Mouse (Mus musculus) forebrain, postnatal 0 days (tissue): ENCODE measurements around the gene Pcif1. TPM values are rescaled to one million over a fixed set of nuclear protein-coding genes. Genes with fewer than 3 reads are reported as not detected.
A peak's percentile ranks its signal among the peaks of the same experiment; 100 is the strongest.

ENCODE experiments used
- ATAC-seq: fragments of 200-750 bp; cut with Nextera tagmentation; 2 replicates; pipeline ENCODE4 v1.8.0; 2017; ENCODE audit warnings: mild to moderate bottlenecking, moderate library complexity
- DNase-seq: peaks from one replicate; pipeline ENCODE4 v3.0.0-alpha.2; 2015
- H3K27ac ChIP-seq: fragments of 300-500 bp; sonication (generic); 2 replicates; pipeline ENCODE4 v1.5.1; 2014; ENCODE audit warnings: low read depth, mild to moderate bottlenecking, antibody characterized with exemption, low read length, moderate library complexity, mixed read lengths
- H3K27me3 ChIP-seq: fragments of 300-500 bp; sonication (generic); 2 replicates; pipeline ENCODE4 v1.6.1; 2014; ENCODE audit warnings: mild to moderate bottlenecking, low read length, mixed read lengths; ENCODE audit not compliant: insufficient read depth
- H3K36me3 ChIP-seq: fragments of 300-500 bp; sonication (generic); 2 replicates; pipeline ENCODE4 v1.6.1; 2014; ENCODE audit warnings: mild to moderate bottlenecking, moderate library complexity; ENCODE audit not compliant: insufficient read depth
- H3K4me1 ChIP-seq: fragments of 300-500 bp; sonication (generic); 2 replicates; pipeline ENCODE4 v1.6.1; 2014; ENCODE audit warnings: antibody characterized with exemption; ENCODE audit not compliant: insufficient read depth
- H3K4me2 ChIP-seq: fragments of 300-500 bp; sonication (generic); 2 replicates; pipeline ENCODE4 v1.6.1; 2014; ENCODE audit warnings: low read depth, mild to moderate bottlenecking, moderate library complexity
- H3K4me3 ChIP-seq: fragments of 300-500 bp; sonication (generic); 2 replicates; pipeline ENCODE4 v1.5.1; 2014; ENCODE audit warnings: low read depth, low read length, mixed read lengths
- H3K9ac ChIP-seq: fragments of 300-500 bp; sonication (generic); 2 replicates; pipeline ENCODE4 v1.6.1; 2014; ENCODE audit warnings: mild to moderate bottlenecking
- H3K9me3 ChIP-seq: fragments of 300-500 bp; sonication (generic); 2 replicates; pipeline ENCODE4 v1.6.1; 2016; ENCODE audit warnings: low read length
- CTCF ChIP-seq: sonication (generic); IDR thresholded peaks from 2 replicates; pipeline ENCODE4 v1.5.1; 2016; ENCODE audit warnings: antibody characterized with exemption, control low read depth, low read depth
- WGBS: fragments of 180-500 bp; shearing (Covaris S2); extraction: QIAGEN DNeasy Blood & Tissue Kit; methylation state at CpG from one replicate; pipeline ENCODE4 v1.1.7; 2014; 5-methylcytosine and 5-hydroxymethylcytosine counted together
- polyA plus RNA-seq: library from polyadenylated mRNA; unstranded; fragments of >200 nt; fragmentation: Nextera tagmentation; extraction: Ambion mirVana; gene quantifications from 2 replicates; pipeline ENCODE4 v1.2.1, GENCODE M21; 2015
- total RNA-seq: library from RNA; depleted of rRNA; stranded (reverse); fragments of >200 nt; gene quantifications from 2 replicates; pipeline ENCODE4 v1.2.3, GENCODE M21; 2014; rRNA removed

The Pcif1 gene
- total and polyA plus RNA-seq, 2 experiments from 2014 or later, result 82.2 to 104 TPM

DNA sequence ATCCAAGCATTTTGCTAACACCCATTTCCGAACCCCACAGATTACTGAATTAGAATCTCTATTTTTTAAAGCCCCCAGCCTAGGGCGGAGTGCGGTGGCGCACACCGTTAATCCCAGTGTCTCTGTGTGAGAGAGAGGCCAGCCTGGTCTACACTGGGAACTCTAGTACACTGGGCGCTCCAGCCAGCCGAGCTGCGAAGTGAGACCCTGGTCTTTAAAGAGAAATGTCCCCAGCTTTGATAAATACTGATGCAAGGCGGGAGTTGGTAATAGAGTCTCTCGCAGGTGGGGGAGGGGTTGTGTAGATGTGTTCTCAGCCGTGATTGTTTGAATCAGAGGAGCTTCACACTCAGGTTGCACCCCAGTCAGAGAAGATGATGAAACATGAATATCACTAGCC lies 60.0 kb downstream of the Pcif1 start:
- Histone ChIP-seq H3K4me2 (peak overlapping the region; percentile 71), H3K9ac (peak overlapping the region; percentile 55), H3K4me1 (peaks cover 21% of the 10 kb centered on the region), H3K27me3 (no peaks in the 10 kb centered on the region), H3K4me3 (peak overlapping the region; percentile 40), H3K27ac (peak overlapping the region; percentile 81), H3K9me3 (no peaks in the 10 kb centered on the region), H3K36me3 (no peaks in the 10 kb centered on the region)
- TF ChIP-seq CTCF, result no peak
- WGBS, result 1% methylated on average over 11 of the region's 11 CpGs
- DNase-seq, result peak; percentile 57
- ATAC-seq, result peak; percentile 58

DNA sequence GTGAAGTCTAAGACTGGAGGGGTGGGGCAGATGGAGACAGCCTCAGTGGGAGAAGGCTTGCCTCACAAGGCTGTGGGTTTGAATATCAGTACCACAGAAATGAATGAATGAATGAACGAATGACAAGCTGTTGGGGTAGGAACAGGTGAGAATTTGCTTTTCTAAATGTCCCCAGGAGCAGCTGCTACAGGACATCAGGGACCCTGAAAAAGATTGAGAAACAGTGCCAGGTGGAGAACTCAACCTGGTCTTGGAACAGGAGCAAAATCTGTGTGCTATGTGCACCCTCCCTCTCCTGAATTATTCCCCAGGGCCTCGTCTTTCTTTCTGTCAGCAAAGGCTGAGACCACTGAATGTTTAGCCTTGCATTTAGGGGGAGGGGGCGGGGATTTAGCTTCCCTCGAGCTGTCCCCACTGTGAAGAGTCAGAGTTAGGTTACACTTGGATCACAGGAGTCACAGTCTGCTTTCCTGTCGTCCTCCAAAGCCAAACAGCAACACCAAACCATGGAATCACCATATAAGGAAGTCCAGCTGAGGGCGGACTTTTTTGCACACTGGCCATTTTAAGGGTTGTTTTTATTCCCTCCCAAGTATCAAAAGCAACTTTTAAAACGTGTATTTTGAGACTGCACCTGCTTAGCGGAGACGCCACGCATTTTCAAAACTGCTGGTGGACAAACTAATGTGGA lies 61.2 kb downstream of the Pcif1 start, which contains the start of gene Mmp9:
Gene Mmp9, plus strand, starts transcription at position 641 of the 691 bp plus-strand sequence.
- H3K36me3 ChIP-seq, result no peaks in the 10 kb centered on the region
- DNase-seq (no peak), ATAC-seq (no peak)
- no peak for TF ChIP-seq CTCF
- H3K4me1 ChIP-seq, result peaks cover 21% of the 10 kb centered on the region
- no peaks in the 10 kb centered on the region for H3K27me3 ChIP-seq
- H3K4me3 ChIP-seq, result no peak within 1 kb of the TSS
- H3K9me3 ChIP-seq, result no peaks in the 10 kb centered on the region
- H3K4me2 ChIP-seq, result peak within 1 kb of the TSS; percentile 71; the same call in 1 of the 2 replicates
- peak within 1 kb of the TSS; percentile 81 for H3K27ac ChIP-seq
- 0 out of 2 replicates have a peak within 1 kb of the TSS, but pooled peaks have one; percentile 25 for H3K9ac ChIP-seq
- WGBS, result 24% methylated on average over 10 of the region's 10 CpGs

DNA sequence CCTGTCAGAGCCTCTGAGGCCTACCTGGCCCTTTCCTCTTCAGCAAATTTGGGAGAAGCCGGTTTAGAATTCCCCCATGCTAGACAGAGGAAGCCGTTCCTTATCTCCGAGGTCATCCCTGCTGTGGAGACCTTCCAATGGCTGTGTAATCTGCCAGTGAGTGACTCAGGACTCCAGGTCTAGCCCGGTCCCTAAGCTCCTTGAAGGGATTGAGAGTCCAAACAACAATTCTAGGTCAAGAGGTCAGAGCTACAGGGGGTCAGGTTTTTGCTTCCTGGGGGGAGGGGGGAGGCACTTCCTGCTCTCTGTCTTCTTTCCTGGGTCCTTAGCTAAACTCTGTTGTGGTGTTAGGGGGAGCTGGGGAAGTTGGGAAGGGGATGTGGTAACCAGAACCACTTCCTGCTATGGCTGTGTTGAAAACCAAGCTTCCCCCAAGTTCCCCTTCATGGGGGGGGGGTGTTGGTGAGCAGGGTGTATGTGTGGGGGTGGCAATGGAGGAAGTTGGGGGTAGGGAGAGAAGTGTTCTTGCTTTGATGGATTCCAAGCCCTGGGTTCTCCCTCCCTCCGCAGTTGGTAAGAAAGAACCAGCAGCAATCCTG lies 63.7 kb downstream of the Pcif1 start:
- 15% methylated on average over 5 of the region's 5 CpGs for WGBS

More for the DNA sequence above, 63.7 kb downstream of the Pcif1 start:
- TF ChIP-seq CTCF, result no peak
- ATAC-seq (no peak), DNase-seq (no peak)
- no peaks in the 10 kb centered on the region for H3K9me3 ChIP-seq
- peaks cover 21% of the 10 kb centered on the region for H3K4me1 ChIP-seq
- H3K27ac ChIP-seq, result no peak overlapping the region
- no peaks in the 10 kb centered on the region for H3K36me3 ChIP-seq
- no peak overlapping the region for H3K9ac ChIP-seq
- H3K27me3 ChIP-seq, result no peaks in the 10 kb centered on the region; the same call in 1 of the 2 replicates
- no peak overlapping the region for H3K4me3 ChIP-seq
- H3K4me2 ChIP-seq, result no peak overlapping the region

Other genes starting within 250 kb of the Pcif1 start
- gene Wfdc16, start 240.5 kb upstream of the Pcif1 start, total RNA-seq, result not detected in 2 replicates
- not detected in 2 replicates for gene Wfdc16, start 240.5 kb upstream of the Pcif1 start, polyA plus RNA-seq
- not detected in 2 replicates for gene Wfdc10, start 223.3 kb upstream of the Pcif1 start, total RNA-seq
- gene Wfdc10, start 223.3 kb upstream of the Pcif1 start, polyA plus RNA-seq, result not detected in 2 replicates
- gene Wfdc9, start 222.7 kb upstream of the Pcif1 start, total RNA-seq, result not detected in 2 replicates
- gene Wfdc9, start 222.7 kb upstream of the Pcif1 start, polyA plus RNA-seq, result not detected in 2 replicates
- gene Wfdc11, start 205.2 kb upstream of the Pcif1 start, total RNA-seq, result not detected in 2 replicates
- gene Wfdc11, start 205.2 kb upstream of the Pcif1 start, polyA plus RNA-seq, result not detected in 2 replicates
- not detected in 2 replicates for gene Wfdc13, start 194.2 kb upstream of the Pcif1 start, total RNA-seq
- gene Wfdc13, start 194.2 kb upstream of the Pcif1 start, polyA plus RNA-seq, result not detected in 2 replicates
- gene Spint4, start 180.8 kb upstream of the Pcif1 start, total RNA-seq, result not detected in 2 replicates
- gene Spint4, start 180.8 kb upstream of the Pcif1 start, polyA plus RNA-seq, result not detected in 2 replicates
- gene Spint5, start 164.0 kb upstream of the Pcif1 start, total RNA-seq, result not detected in 2 replicates
- not detected in 2 replicates for gene Spint5, start 164.0 kb upstream of the Pcif1 start, polyA plus RNA-seq
- gene Wfdc3, start 133.4 kb upstream of the Pcif1 start, total RNA-seq, result 0.54 and 0.81 TPM in 2 replicates
- 0.89 and 1.1 TPM in 2 replicates for gene Wfdc3, start 133.4 kb upstream of the Pcif1 start, polyA plus RNA-seq
- 23.2 and 26.1 TPM in 2 replicates for gene Dnttip1, start 133.3 kb upstream of the Pcif1 start, total RNA-seq
- gene Dnttip1, start 133.3 kb upstream of the Pcif1 start, polyA plus RNA-seq, result 52.3 and 60.1 TPM in 2 replicates
- gene Ube2c, start 109.4 kb upstream of the Pcif1 start, total RNA-seq, result 24.9 and 29.2 TPM in 2 replicates
- 30.9 and 38.4 TPM in 2 replicates for gene Ube2c, start 109.4 kb upstream of the Pcif1 start, polyA plus RNA-seq
- gene Tnnc2, start 99.3 kb upstream of the Pcif1 start, total RNA-seq, result 0.38 and 2.9 TPM in 2 replicates
- 0.50 and 0.63 TPM in 2 replicates for gene Tnnc2, start 99.3 kb upstream of the Pcif1 start, polyA plus RNA-seq
- 72.0 and 77.5 TPM in 2 replicates for gene Snx21, start 93.5 kb upstream of the Pcif1 start, total RNA-seq
- 48.5 and 50.2 TPM in 2 replicates for gene Snx21, start 93.5 kb upstream of the Pcif1 start, polyA plus RNA-seq
- 17.4 and 23.0 TPM in 2 replicates for gene Acot8, start 74.4 kb upstream of the Pcif1 start, total RNA-seq
- gene Acot8, start 74.4 kb upstream of the Pcif1 start, polyA plus RNA-seq, result 13.7 and 17.1 TPM in 2 replicates
- 5.5 and 6.7 TPM in 2 replicates for gene Zswim3, start 74.2 kb upstream of the Pcif1 start, total RNA-seq
- 2.6 and 5.2 TPM in 2 replicates for gene Zswim3, start 74.2 kb upstream of the Pcif1 start, polyA plus RNA-seq
- 11.2 and 18.6 TPM in 2 replicates for gene Zswim1, start 56.6 kb upstream of the Pcif1 start, total RNA-seq
- 27.5 and 32.6 TPM in 2 replicates for gene Zswim1, start 56.6 kb upstream of the Pcif1 start, polyA plus RNA-seq
- 0.62 and 1.00 TPM in 2 replicates for gene Spata25, start 50.8 kb upstream of the Pcif1 start, total RNA-seq
- not detected in 2 replicates for gene Spata25, start 50.8 kb upstream of the Pcif1 start, polyA plus RNA-seq
- gene Ctsa, start 46.4 kb upstream of the Pcif1 start, total RNA-seq, result 86.2 and 93.8 TPM in 2 replicates
- gene Ctsa, start 46.4 kb upstream of the Pcif1 start, polyA plus RNA-seq, result 83.5 and 95.3 TPM in 2 replicates
- 5.0 and 5.4 TPM in 2 replicates for gene Neurl2, start 45.8 kb upstream of the Pcif1 start, total RNA-seq
- gene Neurl2, start 45.8 kb upstream of the Pcif1 start, polyA plus RNA-seq, result 4.7 and 6.4 TPM in 2 replicates
- 28.2 and 43.4 TPM in 2 replicates for gene Pltp, start 21.6 kb upstream of the Pcif1 start, total RNA-seq
- 67.9 and 80.7 TPM in 2 replicates for gene Pltp, start 21.6 kb upstream of the Pcif1 start, polyA plus RNA-seq
- gene Zfp335, start 32.5 kb downstream of the Pcif1 start, total RNA-seq, result 20.9 and 26.0 TPM in 2 replicates
- 10.0 and 11.2 TPM in 2 replicates for gene Zfp335, start 32.5 kb downstream of the Pcif1 start, polyA plus RNA-seq
- gene Mmp9, start 61.5 kb downstream of the Pcif1 start, total RNA-seq, result 5.3 and 14.2 TPM in 2 replicates
- gene Mmp9, start 61.5 kb downstream of the Pcif1 start, polyA plus RNA-seq, result 5.3 and 8.3 TPM in 2 replicates
- gene Slc12a5, start 81.5 kb downstream of the Pcif1 start, total RNA-seq, result 83.2 and 139 TPM in 2 replicates
- 24.5 and 41.6 TPM in 2 replicates for gene Slc12a5, start 81.5 kb downstream of the Pcif1 start, polyA plus RNA-seq
- gene Ncoa5, start 155.6 kb downstream of the Pcif1 start, total RNA-seq, result 81.8 and 96.3 TPM in 2 replicates
- 49.2 and 64.4 TPM in 2 replicates for gene Ncoa5, start 155.6 kb downstream of the Pcif1 start, polyA plus RNA-seq
- gene Cd40, start 176.3 kb downstream of the Pcif1 start, total RNA-seq, result 5.0 TPM in 2 replicates
- 4.7 and 7.0 TPM in 2 replicates for gene Cd40, start 176.3 kb downstream of the Pcif1 start, polyA plus RNA-seq
- gene 1700025C18Rik, start 211.4 kb downstream of the Pcif1 start, total RNA-seq, result not detected in 2 replicates
- not detected in 2 replicates for gene 1700025C18Rik, start 211.4 kb downstream of the Pcif1 start, polyA plus RNA-seq